Mouse (Mus musculus): ENCODE data around the gene Gdf9. TPM values are rescaled to one million over a fixed set of nuclear protein-coding genes. Genes with fewer than 3 reads are reported as not detected.
"Not testable (repeated sequence)": the region's sequence is repeated elsewhere in the genome, so short reads cannot be mapped to it uniquely, and the experiment has no call there.

Gene Gdf9
- polyA plus RNA-seq (2017; shearing (Covaris generic)) = under 1 TPM in 1 of 2 experiments, not detected in 1; 0.37 TPM

GRCm38 (mm10) chr11:53430670-53431346 lies at the start of gene Gdf9, which contains the start of gene Uqcrq:
Gene Gdf9 (plus strand): TSS chr11:53431023.
Gene Uqcrq (minus strand): TSS chr11:53430831.
- peak; percentile 91 for ATAC-seq

- no peak for ATAC-seq
Observed at GRCm38 (mm10) chr11:53383758-53384428, 46.9 kb upstream of the Gdf9 start.

GRCm38 (mm10) chr11:53393856-53394255 lies 37.0 kb upstream of the Gdf9 start:
- ATAC-seq = no peak

GRCm38 (mm10) chr11:53403638-53404037 lies 27.2 kb upstream of the Gdf9 start:
- no peak for ATAC-seq

- ATAC-seq = no peak
Observed at GRCm38 (mm10) chr11:53411738-53412137, 19.1 kb upstream of the Gdf9 start.

- ATAC-seq = no peak
Observed at GRCm38 (mm10) chr11:53413871-53414270, 17.0 kb upstream of the Gdf9 start.

GRCm38 (mm10) chr11:53418048-53418447 lies 12.8 kb upstream of the Gdf9 start:
- ATAC-seq = no peak

- ATAC-seq = no peak
Observed at GRCm38 (mm10) chr11:53423036-53423435, 7.8 kb upstream of the Gdf9 start, which contains the start of gene Leap2. Gene Leap2 (minus strand): TSS chr11:53423170.

GRCm38 (mm10) chr11:53424826-53425225 lies 6.0 kb upstream of the Gdf9 start:
- no peak for ATAC-seq

- no peak for ATAC-seq
Observed at GRCm38 (mm10) chr11:53425251-53425650, 5.6 kb upstream of the Gdf9 start.

GRCm38 (mm10) chr11:53425711-53426255 lies 5.0 kb upstream of the Gdf9 start:
- no peak for ATAC-seq

- not testable (repeated sequence) for ATAC-seq
Observed at GRCm38 (mm10) chr11:53426914-53427313, 3.9 kb upstream of the Gdf9 start.

GRCm38 (mm10) chr11:53427993-53428715 lies 2.7 kb upstream of the Gdf9 start:
- ATAC-seq = no peak

- no peak for ATAC-seq
Observed at GRCm38 (mm10) chr11:53428716-53429057, 2.1 kb upstream of the Gdf9 start.

- ATAC-seq = no peak
Observed at GRCm38 (mm10) chr11:53429182-53429581, 1.6 kb upstream of the Gdf9 start.

GRCm38 (mm10) chr11:53430300-53430669 lies 538 bp upstream of the Gdf9 start:
- peak; percentile 29 for ATAC-seq

GRCm38 (mm10) chr11:53431347-53432056 lies 679 bp downstream of the Gdf9 start:
- ATAC-seq = no peak

GRCm38 (mm10) chr11:53433057-53433456 lies 2.2 kb downstream of the Gdf9 start:
- no peak for ATAC-seq

GRCm38 (mm10) chr11:53435504-53435903 lies 4.7 kb downstream of the Gdf9 start:
- no peak for ATAC-seq

- no peak for ATAC-seq
Observed at GRCm38 (mm10) chr11:53436338-53436737, 5.5 kb downstream of the Gdf9 start.

- no peak for ATAC-seq
Observed at GRCm38 (mm10) chr11:53441921-53442320, 11.1 kb downstream of the Gdf9 start.

GRCm38 (mm10) chr11:53443861-53444260 lies 13.0 kb downstream of the Gdf9 start:
- no peak for ATAC-seq

- no peak for ATAC-seq
Observed at GRCm38 (mm10) chr11:53445562-53445961, 14.7 kb downstream of the Gdf9 start.
